Mouse (Mus musculus) neural tube, embryonic 14.5 days (tissue): ENCODE data around the gene Nlgn1. TPM values are rescaled to one million over a fixed set of nuclear protein-coding genes. Genes with fewer than 3 reads are reported as not detected.

Experiments
- ATAC-seq: fragments of 200-750 bp; cut with Nextera tagmentation; 2 replicates; pipeline ENCODE4 v1.8.0; 2017; ENCODE audit warnings: low read depth, mild to moderate bottlenecking, moderate TSS enrichment, moderate library complexity
- H3K27ac ChIP-seq: fragments of 300-500 bp; sonication (generic); 2 replicates; pipeline ENCODE4 v1.5.1; 2014; ENCODE audit warnings: low read depth, mild to moderate bottlenecking, control low read depth, low read length, moderate library complexity, mixed read lengths
- H3K27me3 ChIP-seq: fragments of 300-500 bp; sonication (generic); 2 replicates; pipeline ENCODE4 v1.6.1; 2014; ENCODE audit warnings: low read length; ENCODE audit not compliant: control insufficient read depth, insufficient read depth
- H3K36me3 ChIP-seq: fragments of 300-500 bp; sonication (generic); 2 replicates; pipeline ENCODE4 v1.6.1; 2014; ENCODE audit warnings: low read length, mixed read lengths; ENCODE audit not compliant: control insufficient read depth, insufficient read depth
- H3K4me1 ChIP-seq: fragments of 300-500 bp; sonication (generic); 2 replicates; pipeline ENCODE4 v1.6.1; 2014; ENCODE audit warnings: low read length; ENCODE audit not compliant: control insufficient read depth, insufficient read depth
- H3K4me2 ChIP-seq: fragments of 300-500 bp; sonication (generic); 2 replicates; pipeline ENCODE4 v1.6.1; 2014; ENCODE audit warnings: mild to moderate bottlenecking, low read depth, low read length, control low read depth
- H3K4me3 ChIP-seq: fragments of 300-500 bp; sonication (generic); 2 replicates; pipeline ENCODE4 v1.5.1; 2014; ENCODE audit warnings: low read depth, low read length, control low read depth, mixed read lengths
- H3K9ac ChIP-seq: fragments of 300-500 bp; sonication (generic); replicated peaks from 2 replicates; pipeline ENCODE4 v1.6.1; 2014; ENCODE audit warnings: low read depth, mild to moderate bottlenecking, control low read depth, low read length, mixed read lengths
- H3K9me3 ChIP-seq: fragments of 300-500 bp; sonication (generic); 2 replicates; pipeline ENCODE4 v1.6.1; 2016; ENCODE audit warnings: low read length; ENCODE audit not compliant: control insufficient read depth
- whole genome bisulfite sequencing: fragments of 180-500 bp; shearing (Covaris S2); extraction: QIAGEN DNeasy Blood & Tissue Kit; methylation state at CpG from one replicate; pipeline ENCODE4 v1.1.7; 2014; 5-methylcytosine and 5-hydroxymethylcytosine counted together
- polyA plus RNA-seq: library from polyadenylated mRNA; unstranded; fragments of >200 nt; fragmentation: Nextera tagmentation; extraction: Ambion mirVana; gene quantifications from 2 replicates; pipeline ENCODE4 v1.2.1, GENCODE M21; 2014

The Nlgn1 gene
- polyA plus RNA-seq, 1 experiment from 2014 or later: 39.3 TPM

- Histone ChIP-seq H3K36me3 (no peaks in the 10 kb centered on the region), H3K9me3 (no peaks in the 10 kb centered on the region), H3K4me1 (no peaks in the 10 kb centered on the region; the same call in 1 of the 2 replicates), H3K27me3 (no peaks in the 10 kb centered on the region), H3K4me3 (no peak overlapping the region), H3K4me2 (no peak overlapping the region), H3K9ac (no peak overlapping the region), H3K27ac (no peak overlapping the region)
- peak; percentile 21; the same call in 1 of the 2 replicates for ATAC-seq
- 45% methylated on average over 4 of the region's 4 CpGs for whole genome bisulfite sequencing
Observed at GRCm38 (mm10) chr3:26228172-26228781, 104.0 kb downstream of the Nlgn1 start.

DNA sequence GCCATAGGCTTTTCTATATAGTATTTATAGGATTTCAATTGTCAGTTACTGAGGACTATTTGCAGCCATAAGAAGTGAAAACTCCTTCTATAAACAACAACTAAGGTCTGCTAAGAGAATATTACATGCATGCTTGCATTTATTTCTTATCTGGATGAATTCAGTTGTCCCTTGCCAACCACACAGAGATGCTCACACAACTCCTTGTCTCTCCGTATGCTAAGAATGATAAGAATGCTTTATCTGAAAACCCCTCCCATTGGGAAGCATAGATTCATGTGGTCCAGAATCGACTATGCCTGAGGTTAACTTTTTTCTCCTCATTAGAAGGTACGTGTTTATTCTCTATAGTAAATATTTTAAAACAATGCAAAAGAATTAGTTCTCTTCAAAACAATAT is 108.8 kb downstream of the Nlgn1 start:
- 90% methylated on average over 3 of the region's 3 CpGs for WGBS
- no peak for ATAC-seq
- no peak overlapping the region for H3K9ac ChIP-seq

GRCm38 (mm10) chr3:26216231-26216630 is 116.0 kb downstream of the Nlgn1 start:
- Histone ChIP-seq H3K27ac (no peak overlapping the region), H3K4me3 (no peak overlapping the region), H3K4me1 (no peaks in the 10 kb centered on the region), H3K9ac (no peak overlapping the region), H3K9me3 (no peaks in the 10 kb centered on the region), H3K4me2 (no peak overlapping the region), H3K36me3 (no peaks in the 10 kb centered on the region), H3K27me3 (no peaks in the 10 kb centered on the region)
- 29% methylated on average over 5 of the region's 5 CpGs for WGBS
- ATAC-seq: no peak

More for the DNA sequence above, 108.8 kb downstream of the Nlgn1 start:
- no peaks in the 10 kb centered on the region for H3K36me3 ChIP-seq
- no peaks in the 10 kb centered on the region for H3K27me3 ChIP-seq
- H3K4me3 ChIP-seq: no peak overlapping the region
- no peaks in the 10 kb centered on the region; the same call in 1 of the 2 replicates for H3K4me1 ChIP-seq
- H3K27ac ChIP-seq: no peak overlapping the region
- no peaks in the 10 kb centered on the region for H3K9me3 ChIP-seq
- H3K4me2 ChIP-seq: no peak overlapping the region

DNA sequence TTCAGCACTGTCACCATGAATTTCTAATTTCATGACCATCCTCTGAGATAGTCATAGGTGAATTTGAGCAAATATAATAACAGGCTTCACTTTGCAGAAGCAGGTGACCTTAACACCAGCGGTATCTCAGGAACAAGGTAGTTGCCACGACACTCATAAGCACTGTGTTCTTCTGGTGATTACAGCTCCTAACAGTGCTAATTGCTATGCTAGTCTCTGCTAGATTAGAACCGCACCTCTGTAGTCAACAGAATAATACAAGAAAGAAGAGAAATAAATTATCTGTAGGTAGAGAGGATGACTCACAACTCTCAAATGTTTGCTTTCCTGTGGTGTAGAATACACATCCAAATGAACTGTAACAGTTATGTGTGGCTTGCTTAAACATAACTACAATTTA is 129.6 kb downstream of the Nlgn1 start:
- Histone ChIP-seq H3K4me1 (no peaks in the 10 kb centered on the region), H3K27ac (no peak overlapping the region), H3K9ac (no peak overlapping the region), H3K4me3 (no peak overlapping the region), H3K4me2 (no peak overlapping the region), H3K27me3 (no peaks in the 10 kb centered on the region), H3K36me3 (no peaks in the 10 kb centered on the region), H3K9me3 (no peaks in the 10 kb centered on the region)
- 87% methylated on average over 3 of the region's 3 CpGs for WGBS
- ATAC-seq: no peak

DNA sequence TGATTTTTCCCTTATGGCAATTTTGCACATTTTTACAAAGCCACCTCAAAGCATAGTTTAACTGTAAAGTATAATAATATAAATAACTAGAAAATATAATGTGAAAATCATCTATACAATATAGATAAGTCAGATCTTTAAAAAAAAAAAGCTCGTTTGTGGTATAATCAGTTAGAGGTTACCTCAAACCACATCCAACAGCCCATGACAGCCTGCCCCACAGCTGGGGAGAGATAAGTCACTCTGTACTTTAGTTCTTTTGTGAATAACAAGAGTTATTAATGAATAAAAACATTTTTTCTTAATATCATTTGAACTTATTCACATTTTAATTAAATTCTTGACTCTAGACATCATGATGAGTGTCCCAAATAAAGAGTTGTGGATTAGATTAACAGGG is 130.8 kb downstream of the Nlgn1 start:
- H3K4me1 ChIP-seq: no peaks in the 10 kb centered on the region
- no peak overlapping the region for H3K9ac ChIP-seq
- no peak overlapping the region for H3K27ac ChIP-seq
- H3K36me3 ChIP-seq: no peaks in the 10 kb centered on the region
- no peak for ATAC-seq
- WGBS: 55% methylated on average over 1 of the region's 1 CpGs
- H3K4me2 ChIP-seq: no peak overlapping the region
- no peaks in the 10 kb centered on the region for H3K9me3 ChIP-seq
- H3K27me3 ChIP-seq: no peaks in the 10 kb centered on the region
- no peak overlapping the region for H3K4me3 ChIP-seq

DNA sequence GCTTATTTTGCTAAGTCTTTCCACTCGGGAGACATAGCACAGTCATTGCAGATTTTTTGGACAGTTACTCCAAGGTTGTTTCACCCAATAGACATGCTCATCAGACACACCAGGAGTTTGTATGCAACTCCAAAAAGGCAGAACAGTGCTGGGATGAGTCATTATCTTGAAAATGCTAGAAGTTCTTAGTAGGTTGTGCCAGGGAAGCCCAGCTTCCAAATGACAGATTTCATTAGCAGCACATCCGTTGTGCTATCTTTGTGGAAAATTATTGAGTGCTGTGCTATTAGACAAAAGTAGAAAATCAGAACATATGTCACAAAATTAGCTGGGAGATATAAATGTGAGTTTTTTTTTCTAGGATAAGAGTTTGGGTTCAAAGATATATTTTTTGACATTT is 137.3 kb downstream of the Nlgn1 start:
- Histone ChIP-seq H3K36me3 (no peaks in the 10 kb centered on the region), H3K4me2 (no peak overlapping the region), H3K9ac (no peak overlapping the region), H3K4me1 (no peaks in the 10 kb centered on the region), H3K4me3 (no peak overlapping the region), H3K9me3 (no peaks in the 10 kb centered on the region), H3K27ac (no peak overlapping the region), H3K27me3 (no peaks in the 10 kb centered on the region)
- WGBS: 79% methylated on average over 2 of the region's 2 CpGs
- ATAC-seq: no peak

DNA sequence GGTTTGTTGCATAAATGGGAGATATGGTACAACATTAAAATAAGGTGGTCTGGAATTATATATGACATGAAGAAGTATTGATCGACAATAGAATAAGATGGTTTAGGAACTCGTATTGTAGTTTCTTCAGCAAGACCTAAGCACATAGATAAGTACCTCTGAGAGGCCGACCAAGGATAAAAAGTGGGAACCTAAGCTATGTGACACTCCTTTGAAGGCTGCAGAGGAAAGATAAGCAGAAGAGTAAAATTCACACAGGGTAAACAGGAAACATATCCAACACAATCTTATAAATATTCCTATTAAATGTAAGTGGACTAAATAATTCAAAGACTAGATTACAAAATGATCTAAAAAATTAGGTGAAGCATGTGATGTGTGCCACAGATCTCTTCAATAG is 151.2 kb downstream of the Nlgn1 start:
- 94% methylated on average over 3 of the region's 3 CpGs for WGBS
- no peak for ATAC-seq
- no peaks in the 10 kb centered on the region for H3K36me3 ChIP-seq
- H3K27me3 ChIP-seq: no peaks in the 10 kb centered on the region
- H3K9me3 ChIP-seq: no peaks in the 10 kb centered on the region
- no peak overlapping the region for H3K27ac ChIP-seq
- H3K4me2 ChIP-seq: no peak overlapping the region
- H3K4me3 ChIP-seq: no peak overlapping the region
- no peak overlapping the region for H3K9ac ChIP-seq
- H3K4me1 ChIP-seq: no peaks in the 10 kb centered on the region

- Histone ChIP-seq H3K27me3 (no peaks in the 10 kb centered on the region), H3K36me3 (no peaks in the 10 kb centered on the region), H3K9me3 (no peaks in the 10 kb centered on the region), H3K4me3 (no peak overlapping the region), H3K9ac (no peak overlapping the region), H3K4me2 (no peak overlapping the region), H3K4me1 (no peaks in the 10 kb centered on the region), H3K27ac (no peak overlapping the region)
- ATAC-seq: no peak
- WGBS: 78% methylated on average over 4 of the region's 4 CpGs
Observed at GRCm38 (mm10) chr3:26175371-26175770, 156.9 kb downstream of the Nlgn1 start.

GRCm38 (mm10) chr3:26174257-26174656 is 158.0 kb downstream of the Nlgn1 start:
- no peaks in the 10 kb centered on the region for H3K36me3 ChIP-seq
- no peak overlapping the region for H3K27ac ChIP-seq
- no peak for ATAC-seq
- H3K9me3 ChIP-seq: no peaks in the 10 kb centered on the region
- no peak overlapping the region for H3K9ac ChIP-seq
- 48% methylated on average over 5 of the region's 5 CpGs for WGBS
- H3K27me3 ChIP-seq: no peaks in the 10 kb centered on the region
- no peak overlapping the region for H3K4me2 ChIP-seq
- H3K4me1 ChIP-seq: no peaks in the 10 kb centered on the region
- no peak overlapping the region for H3K4me3 ChIP-seq
